Mouse (Mus musculus) heart, embryonic 13.5 days (tissue): ENCODE data around the gene Sass6. TPM values are rescaled to one million over a fixed set of nuclear protein-coding genes. Genes with fewer than 3 reads are reported as not detected.
"Not testable (repeated sequence)": the region's sequence is repeated elsewhere in the genome, so short reads cannot be mapped to it uniquely, and the experiment has no call there.

Experiments used
- ATAC-seq: fragments of 200-750 bp; cut with Nextera tagmentation; 2 replicates; pipeline ENCODE4 v1.8.0; 2017; ENCODE audit warnings: moderate TSS enrichment; ENCODE audit not compliant: insufficient number of reproducible peaks, low FRiP score, low TSS enrichment; ENCODE audit errors: extremely low read depth
- H3K27ac ChIP-seq: fragments of 300-500 bp; sonication (generic); replicated peaks from 2 replicates; pipeline ENCODE4 v1.5.1; 2015; ENCODE audit warnings: moderate library complexity, mild to moderate bottlenecking, inconsistent platforms
- H3K27me3 ChIP-seq: fragments of 300-500 bp; sonication (generic); replicated peaks from 2 replicates; pipeline ENCODE4 v1.6.1; 2015; ENCODE audit warnings: mild to moderate bottlenecking, inconsistent platforms
- H3K36me3 ChIP-seq: fragments of 300-500 bp; sonication (generic); 2 replicates; pipeline ENCODE4 v1.6.1; 2015; ENCODE audit warnings: mild to moderate bottlenecking, inconsistent platforms
- H3K4me1 ChIP-seq: fragments of 300-500 bp; sonication (generic); 2 replicates; pipeline ENCODE4 v1.6.1; 2015; ENCODE audit warnings: inconsistent platforms
- H3K4me2 ChIP-seq: fragments of 300-500 bp; sonication (generic); 2 replicates; pipeline ENCODE4 v1.6.1; 2015; ENCODE audit warnings: inconsistent platforms, mild to moderate bottlenecking, moderate library complexity
- H3K4me3 ChIP-seq: fragments of 300-500 bp; sonication (generic); 2 replicates; pipeline ENCODE4 v1.5.1; 2015; ENCODE audit warnings: moderate library complexity, mild to moderate bottlenecking, inconsistent platforms
- H3K9ac ChIP-seq: fragments of 300-500 bp; sonication (generic); 2 replicates; pipeline ENCODE4 v1.6.1; 2015; ENCODE audit warnings: inconsistent platforms, mild to moderate bottlenecking, moderate library complexity
- H3K9me3 ChIP-seq: fragments of 300-500 bp; sonication (generic); 2 replicates; pipeline ENCODE4 v1.6.1; 2016; ENCODE audit warnings: inconsistent platforms
- WGBS: fragments of 180-500 bp; shearing (Covaris S2); methylation state at CpG from one replicate; pipeline ENCODE4 v1.1.7; 2015; ENCODE audit warnings: mixed read lengths; 5-methylcytosine and 5-hydroxymethylcytosine counted together
- polyA plus RNA-seq: library from polyadenylated mRNA; unstranded; fragments of >200 nt; fragmentation: Nextera tagmentation; extraction: Ambion mirVana; gene quantifications from 2 replicates; pipeline ENCODE4 v1.2.1, GENCODE M21; 2015

The Sass6 gene
- polyA plus RNA-seq, 1 experiment from 2014 or later = 11.7 TPM

GRCm38 (mm10) chr3:116653278-116653945 lies 58.6 kb downstream of the Sass6 start:
- Histone ChIP-seq H3K27me3 (no peaks in the 10 kb centered on the region), H3K4me2 (no peak overlapping the region), H3K9ac (no peak overlapping the region; the same call in 1 of the 2 replicates), H3K4me3 (no peak overlapping the region), H3K27ac (no peak overlapping the region), H3K4me1 (peaks cover 59% of the 10 kb centered on the region), H3K9me3 (no peaks in the 10 kb centered on the region), H3K36me3 (peaks cover 20% of the 10 kb centered on the region)
- no peak for ATAC-seq
- 49% methylated on average over 5 of the region's 5 CpGs for WGBS

GRCm38 (mm10) chr3:116654051-116654450 lies 59.3 kb downstream of the Sass6 start:
- Histone ChIP-seq H3K36me3 (peaks cover 13% of the 10 kb centered on the region), H3K4me1 (peaks cover 63% of the 10 kb centered on the region)
- not testable (repeated sequence) for H3K9ac ChIP-seq, H3K4me3 ChIP-seq, H3K9me3 ChIP-seq, H3K4me2 ChIP-seq, H3K27ac ChIP-seq, H3K27me3 ChIP-seq, ATAC-seq
- WGBS = 93% methylated on average over 11 of the region's 11 CpGs

- Histone ChIP-seq H3K27me3 (no peaks in the 10 kb centered on the region), H3K9ac (no peak overlapping the region), H3K27ac (0 out of 2 replicates have a peak overlapping the region, but pooled peaks have one; percentile 15), H3K9me3 (no peaks in the 10 kb centered on the region), H3K4me3 (no peak overlapping the region), H3K4me1 (peaks cover 82% of the 10 kb centered on the region), H3K36me3 (no peaks in the 10 kb centered on the region), H3K4me2 (no peak overlapping the region)
- 73% methylated on average over 7 of the region's 7 CpGs for WGBS
- no peak for ATAC-seq
Measured at GRCm38 (mm10) chr3:116656184-116656965, 61.6 kb downstream of the Sass6 start.

- WGBS = 81% methylated on average over 15 of the region's 15 CpGs
- Histone ChIP-seq H3K36me3 (no peaks in the 10 kb centered on the region), H3K4me2 (no peak overlapping the region), H3K4me1 (peaks cover 70% of the 10 kb centered on the region), H3K9me3 (no peaks in the 10 kb centered on the region), H3K27me3 (no peaks in the 10 kb centered on the region), H3K9ac (no peak overlapping the region), H3K4me3 (no peak overlapping the region), H3K27ac (no peak overlapping the region)
- ATAC-seq = no peak
Measured at GRCm38 (mm10) chr3:116658928-116659565, 64.3 kb downstream of the Sass6 start.

- 69% methylated on average over 13 of the region's 13 CpGs for WGBS
- peaks cover 67% of the 10 kb centered on the region for H3K4me1 ChIP-seq
- no peak for ATAC-seq
- peak overlapping the region; percentile 99; the same call in 1 of the 2 replicates for H3K9ac ChIP-seq
- H3K9me3 ChIP-seq = no peaks in the 10 kb centered on the region
- H3K4me2 ChIP-seq = peak overlapping the region; percentile 78
- peak overlapping the region; percentile 11; the same call in 1 of the 2 replicates for H3K4me3 ChIP-seq
- no peaks in the 10 kb centered on the region for H3K27me3 ChIP-seq
- H3K36me3 ChIP-seq = no peaks in the 10 kb centered on the region
- H3K27ac ChIP-seq = no peak overlapping the region
Measured at GRCm38 (mm10) chr3:116659856-116660430, 65.2 kb downstream of the Sass6 start.

GRCm38 (mm10) chr3:116661288-116661869 lies 66.6 kb downstream of the Sass6 start:
- Histone ChIP-seq H3K36me3 (no peaks in the 10 kb centered on the region), H3K27me3 (no peaks in the 10 kb centered on the region), H3K4me2 (peak overlapping the region; percentile 78), H3K27ac (peak overlapping the region; percentile 96), H3K9me3 (no peaks in the 10 kb centered on the region), H3K9ac (peak overlapping the region; percentile 99), H3K4me3 (peak overlapping the region; percentile 87), H3K4me1 (peaks cover 58% of the 10 kb centered on the region)
- no peak for ATAC-seq
- 5% methylated on average over 16 of the region's 16 CpGs for WGBS

GRCm38 (mm10) chr3:116661870-116662414 lies 67.2 kb downstream of the Sass6 start:
- H3K9ac ChIP-seq = peak overlapping the region; percentile 99
- peak overlapping the region; percentile 87 for H3K4me3 ChIP-seq
- peak overlapping the region; percentile 78 for H3K4me2 ChIP-seq
- peak; percentile 75 for ATAC-seq
- peaks cover 53% of the 10 kb centered on the region for H3K4me1 ChIP-seq
- WGBS = under 1% methylated on average over 63 of the region's 68 CpGs
- H3K27me3 ChIP-seq = no peaks in the 10 kb centered on the region
- peak overlapping the region; percentile 96 for H3K27ac ChIP-seq
- no peaks in the 10 kb centered on the region for H3K9me3 ChIP-seq
- H3K36me3 ChIP-seq = no peaks in the 10 kb centered on the region

- under 1% methylated on average over 38 of the region's 39 CpGs for WGBS
- ATAC-seq = peak; percentile 100
- peak within 1 kb of the TSS; percentile 87 for H3K4me3 ChIP-seq
- peaks cover 4% of the 10 kb centered on the region; the same call in 1 of the 2 replicates for H3K36me3 ChIP-seq
- peak within 1 kb of the TSS; percentile 99 for H3K9ac ChIP-seq
- H3K9me3 ChIP-seq = no peaks in the 10 kb centered on the region
- H3K4me2 ChIP-seq = peak within 1 kb of the TSS; percentile 78
- peaks cover 48% of the 10 kb centered on the region for H3K4me1 ChIP-seq
- H3K27ac ChIP-seq = peak within 1 kb of the TSS; percentile 96
- H3K27me3 ChIP-seq = no peaks in the 10 kb centered on the region
Measured at GRCm38 (mm10) chr3:116662463-116662863, 67.7 kb downstream of the Sass6 start, which contains the start of gene Mfsd14a. Mfsd14a (minus strand) TSS chr3:116662677.

- Histone ChIP-seq H3K36me3 (peaks cover 17% of the 10 kb centered on the region), H3K4me1 (peaks cover 32% of the 10 kb centered on the region)
- not testable (repeated sequence) for H3K4me3 ChIP-seq, H3K27me3 ChIP-seq, H3K9ac ChIP-seq, ATAC-seq, H3K27ac ChIP-seq, H3K4me2 ChIP-seq, H3K9me3 ChIP-seq
- 90% methylated on average over 9 of the region's 9 CpGs for WGBS
Measured at GRCm38 (mm10) chr3:116664281-116664680, 69.5 kb downstream of the Sass6 start.
